Mouse (Mus musculus): ENCODE data around the gene Gm21870. TPM values are rescaled to one million over a fixed set of nuclear protein-coding genes. Genes with fewer than 3 reads are reported as not detected.

Gene Gm21870
- not detected in 2 replicates for polyA plus RNA-seq (2015; fragmentation: Nextera tagmentation; extraction: Ambion mirVana)

GRCm38 (mm10) chrX:33986716-33987115 is at the start of gene Gm21870:
TSS of gene Gm21870 (minus strand) at chrX:33986816.

GRCm38 (mm10) chrX:33956440-33956839 is 30.2 kb downstream of the Gm21870 start, which contains the start of gene Btbd35f6:
TSS of gene Btbd35f6 (minus strand) at chrX:33956540.

Other genes with a start within 250 kb of the Gm21870 start
- gene Btbd35f6, start 30.3 kb downstream of the Gm21870 start, polyA plus RNA-seq (2015; fragmentation: Nextera tagmentation; extraction: Ambion mirVana) = not detected in 2 replicates
- not detected in 2 replicates for gene Btbd35f9, start 174.7 kb upstream of the Gm21870 start, polyA plus RNA-seq (2015; fragmentation: Nextera tagmentation; extraction: Ambion mirVana)